Mouse (Mus musculus) embryo, embryonic 10 days (tissue): Measurements from ENCODE around the gene Rhog.

Experiments used
- DNase-seq: peaks from one replicate; pipeline ENCODE4 v3.0.0-alpha.2; 2015; ENCODE audit warnings: low spot score

Gene Rhog

GRCm38 (mm10) chr7:102250631-102251214 is 5.1 kb downstream of the Rhog start:
- peak; percentile 93 for DNase-seq

- DNase-seq = peak; percentile 74
Observed at GRCm38 (mm10) chr7:102249896-102250630, 5.8 kb downstream of the Rhog start.

- DNase-seq = peak; percentile 60
Observed at GRCm38 (mm10) chr7:102249531-102249895, 6.3 kb downstream of the Rhog start.

GRCm38 (mm10) chr7:102248691-102249404 is 7.0 kb downstream of the Rhog start:
- no peak for DNase-seq

GRCm38 (mm10) chr7:102246956-102247797 is 8.7 kb downstream of the Rhog start:
- DNase-seq = no peak

GRCm38 (mm10) chr7:102246265-102246664 is 9.6 kb downstream of the Rhog start:
- DNase-seq = no peak

- DNase-seq = no peak
Observed at GRCm38 (mm10) chr7:102245775-102246174, 10.1 kb downstream of the Rhog start.

GRCm38 (mm10) chr7:102244782-102245535 is 10.9 kb downstream of the Rhog start:
- no peak for DNase-seq

DNA sequence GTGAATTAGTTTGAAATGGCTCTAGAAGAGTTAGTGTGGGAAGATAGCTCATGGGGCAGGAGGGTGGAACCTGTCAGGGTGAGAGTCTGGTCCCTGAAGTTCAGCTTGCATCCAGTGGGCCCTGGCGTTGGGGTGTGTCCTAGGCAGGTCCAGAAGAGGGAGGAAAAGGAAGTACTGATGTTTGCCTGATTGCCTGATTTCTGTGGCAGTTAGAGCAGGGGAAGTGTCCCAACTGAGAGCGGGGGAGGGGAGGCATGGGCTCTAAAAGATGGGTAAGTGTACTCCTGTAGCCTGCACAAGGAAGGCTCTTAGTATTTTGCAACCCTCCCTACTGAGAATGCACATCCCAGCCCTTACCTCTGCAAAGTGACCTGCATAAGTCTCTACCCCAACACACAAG is 12.0 kb downstream of the Rhog start:
- DNase-seq = no peak

DNA sequence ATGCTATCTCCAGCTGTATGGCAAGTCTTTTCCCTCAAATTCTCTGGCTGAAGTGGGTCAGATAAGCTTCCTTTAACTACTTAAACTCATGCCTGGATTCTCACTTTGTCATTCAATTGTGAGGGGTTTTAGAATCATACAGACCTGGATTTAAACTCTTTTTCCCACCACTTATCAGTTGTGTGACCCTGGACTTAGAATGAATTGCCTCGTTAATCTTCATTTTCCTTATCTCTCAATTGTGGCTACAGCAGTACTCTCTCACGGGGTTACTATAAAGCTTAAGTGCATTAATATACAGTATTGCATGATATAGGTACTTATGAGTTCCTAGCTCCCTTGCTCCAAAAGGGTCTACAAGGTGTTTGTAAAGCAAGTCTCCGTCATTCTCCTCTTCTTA is 12.9 kb downstream of the Rhog start:
- DNase-seq = no peak

DNA sequence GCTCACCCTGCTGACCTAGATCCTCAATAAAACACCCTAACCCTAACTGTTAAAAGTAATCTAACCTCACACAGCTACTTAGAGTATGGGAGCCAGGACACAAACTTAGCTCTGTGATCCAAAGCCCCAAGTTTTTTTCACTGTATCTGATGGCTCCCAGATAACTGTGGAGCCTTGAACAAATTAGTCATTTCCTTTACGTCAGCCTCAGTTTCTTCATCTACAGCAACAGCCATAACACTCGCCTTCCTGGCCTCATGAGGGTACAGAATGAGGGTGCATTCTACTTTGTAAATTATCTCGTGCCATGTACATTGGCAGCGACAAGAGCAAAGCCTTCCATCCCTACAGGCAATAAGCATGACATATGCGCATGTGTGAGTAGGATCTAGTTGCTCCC is 13.5 kb downstream of the Rhog start:
- no peak for DNase-seq

GRCm38 (mm10) chr7:102239591-102239990 is 16.3 kb downstream of the Rhog start:
- DNase-seq = no peak

DNA sequence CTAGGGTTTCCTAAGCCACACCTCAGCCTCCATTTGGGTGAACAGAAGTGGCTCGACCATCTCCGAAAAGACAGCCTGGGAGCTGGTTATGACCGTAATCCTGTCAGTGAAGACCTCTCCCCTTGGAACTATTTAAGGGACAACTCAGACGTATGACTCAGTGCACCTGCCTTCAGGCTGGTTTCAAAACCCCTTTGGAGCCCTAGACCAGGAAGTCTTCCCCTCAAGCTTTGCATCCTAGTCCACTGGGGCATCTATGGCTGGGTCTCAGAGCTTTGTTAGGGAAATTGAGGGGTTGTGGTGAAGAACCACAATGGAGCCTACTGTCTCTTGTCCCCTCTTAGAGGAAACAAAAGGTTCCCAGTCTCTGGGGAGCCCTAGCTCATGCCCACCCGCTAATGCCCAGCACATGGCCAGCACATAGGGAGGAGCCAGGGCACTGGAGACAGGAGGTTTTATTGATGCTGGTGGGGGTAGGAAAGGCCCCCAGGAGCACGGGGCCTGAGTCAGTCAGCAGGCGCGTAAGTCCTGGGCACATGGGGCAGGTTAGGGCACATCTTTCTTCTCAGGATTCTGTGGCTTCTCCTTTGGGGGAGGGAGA is 17.1 kb downstream of the Rhog start:
- no peak for DNase-seq

GRCm38 (mm10) chr7:102233059-102233458 is 22.8 kb downstream of the Rhog start:
- no peak for DNase-seq

GRCm38 (mm10) chr7:102229814-102230213 is 26.0 kb downstream of the Rhog start:
- DNase-seq = no peak

DNA sequence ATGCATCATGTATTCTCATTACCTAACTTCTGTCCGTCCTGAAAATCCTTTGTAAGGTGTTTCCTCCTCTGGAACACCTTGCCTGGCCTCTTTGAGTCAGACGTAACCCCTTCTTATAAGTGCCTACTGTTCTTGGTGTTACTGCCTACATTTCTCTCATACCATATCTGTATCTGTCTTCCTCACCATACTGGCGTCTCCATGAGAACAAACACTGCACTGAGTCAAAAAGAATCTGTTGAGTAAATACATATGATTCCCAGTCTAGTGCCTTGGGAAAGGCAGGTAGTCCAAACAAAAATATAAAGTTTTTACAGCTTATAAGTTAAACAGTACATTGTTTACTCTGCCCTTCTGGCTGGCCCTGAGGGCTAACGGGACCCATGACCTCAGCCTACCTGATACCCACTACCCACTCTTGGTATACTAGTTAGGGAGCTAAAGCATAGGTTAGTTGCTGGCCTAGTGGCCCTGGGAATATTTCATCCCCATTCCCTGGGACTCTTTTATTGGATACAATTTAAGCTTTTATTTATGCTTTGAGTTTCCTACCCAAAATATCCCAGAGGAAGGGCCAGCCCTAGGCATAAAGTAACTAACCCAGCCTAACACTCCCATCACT is 27.7 kb downstream of the Rhog start:
- no peak for DNase-seq

- no peak for DNase-seq
Observed at GRCm38 (mm10) chr7:102226051-102226450, 29.8 kb downstream of the Rhog start.

DNA sequence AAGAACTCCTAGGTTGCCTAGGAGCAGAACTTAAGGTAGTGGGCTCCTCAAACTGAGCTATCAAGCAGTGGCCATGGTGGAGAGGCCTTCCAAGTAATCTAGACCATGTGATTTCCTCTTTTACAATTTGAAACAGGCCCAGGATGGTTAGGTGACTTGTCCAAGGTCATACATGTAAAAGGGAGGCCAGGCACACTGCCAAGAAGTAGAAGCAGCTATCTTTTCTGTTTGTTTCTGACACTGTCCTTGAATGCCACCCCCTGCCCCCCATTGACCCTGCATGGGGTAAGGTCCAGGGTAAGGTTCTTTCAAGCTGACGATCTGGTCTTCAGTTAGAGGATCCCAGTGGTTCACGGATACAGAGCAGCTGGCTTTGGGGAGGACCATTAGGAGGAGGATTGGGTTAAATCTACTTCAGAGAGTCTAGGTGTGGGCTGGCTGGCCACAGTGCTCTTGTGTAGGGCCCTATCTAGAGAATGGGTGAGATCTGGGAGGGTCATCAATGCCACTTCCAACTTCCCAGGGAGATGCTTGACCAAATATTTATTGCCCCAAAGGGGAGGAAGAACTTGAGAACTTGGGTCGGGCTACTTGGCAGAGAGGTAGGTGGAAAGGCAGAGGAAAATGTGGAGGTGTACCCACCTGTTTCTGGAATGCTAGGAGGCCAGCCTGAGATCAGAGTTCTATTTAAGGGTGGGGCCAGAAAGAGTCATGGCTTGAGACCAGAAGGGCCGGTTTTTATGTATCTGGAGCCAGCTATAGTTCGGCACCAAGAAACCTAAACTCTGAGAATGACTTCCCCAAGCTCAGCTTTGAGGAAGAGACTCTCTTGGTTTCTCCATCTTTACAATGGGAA is 31.7 kb downstream of the Rhog start:
- no peak for DNase-seq

DNA sequence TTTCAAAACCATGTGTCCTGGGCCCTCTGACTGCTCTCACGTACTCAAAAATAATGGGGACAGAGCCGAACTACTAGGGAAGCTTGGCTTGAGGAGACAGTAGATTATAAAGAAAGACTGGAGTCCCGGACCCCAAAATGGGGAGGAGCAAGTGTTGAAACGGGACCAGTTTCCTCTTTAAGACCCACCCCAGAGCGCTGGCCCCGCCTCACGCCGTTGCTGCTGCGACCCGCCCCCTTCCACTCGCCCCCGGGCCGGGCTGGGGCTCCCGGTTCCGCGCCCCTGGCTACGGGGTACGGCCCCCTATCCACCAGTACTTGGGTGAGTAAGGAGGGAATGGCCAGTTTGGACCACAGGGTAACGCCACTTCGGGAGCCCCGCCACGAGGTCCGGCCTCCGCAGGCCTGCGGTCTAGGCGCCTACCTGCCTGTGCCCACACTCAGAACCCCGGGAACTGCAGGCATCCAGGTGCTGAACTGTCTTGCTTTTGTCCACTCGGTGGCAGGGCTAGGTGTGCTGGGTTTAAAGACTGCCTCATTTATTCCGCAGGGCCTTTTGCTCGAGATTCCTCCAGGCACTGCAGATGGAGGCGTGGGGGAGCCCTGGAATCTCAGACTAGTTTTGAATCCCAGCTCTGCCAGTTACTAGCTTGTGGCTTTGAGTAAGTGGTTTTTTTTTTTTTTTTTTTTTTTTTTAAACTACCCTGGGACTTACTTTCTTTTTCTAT is 32.9 kb downstream of the Rhog start:
- peak; percentile 84 for DNase-seq
